Mouse (Mus musculus) erythroblast, adult 5-6 weeks (primary cell): ENCODE data around the gene Atg4b. TPM values are rescaled to one million over a fixed set of nuclear protein-coding genes. Genes with fewer than 3 reads are reported as not detected.

Experiments
- total RNA-seq, 2 experiments: library from RNA; stranded (forward) in 1 of 2; stranded (reverse) in 1 of 2; fragments of 150-400 nt in 1 of 2; fragments of 200-764, 138-1000 nt in 1 of 2; gene quantifications; 2 replicates each; pipeline versions ENCODE4 v1.2.3 to v1.2.4; 2015 to 2017; ENCODE audit warnings: low replicate concordance in 2 of 2

Atg4b gene
- total RNA-seq, 2 experiments from 2014 or later, result 12.3 to 21.0 TPM

Other genes starting within 250 kb of the Atg4b start
- not detected in 2 replicates for gene Farp2, start 239.4 kb upstream of the Atg4b start, total RNA-seq (2015; ENCODE audit: low replicate concordance)
- 0.09 and 0.14 TPM in 2 replicates for gene Farp2, start 239.4 kb upstream of the Atg4b start, total RNA-seq (2017; ENCODE audit: low replicate concordance)
- gene Stk25, start 92.8 kb upstream of the Atg4b start, total RNA-seq (2015; ENCODE audit: low replicate concordance), result 6.0 and 9.8 TPM in 2 replicates
- gene Stk25, start 92.8 kb upstream of the Atg4b start, total RNA-seq (2017; ENCODE audit: low replicate concordance), result 7.9 and 14.8 TPM in 2 replicates
- not detected in 2 replicates for gene Bok, start 65.8 kb upstream of the Atg4b start, total RNA-seq (2015; ENCODE audit: low replicate concordance)
- gene Bok, start 65.8 kb upstream of the Atg4b start, total RNA-seq (2017; ENCODE audit: low replicate concordance), result not detected in 2 replicates
- gene Thap4, start 3.4 kb downstream of the Atg4b start, total RNA-seq (2015; ENCODE audit: low replicate concordance), result 6.3 and 15.0 TPM in 2 replicates
- gene Thap4, start 3.4 kb downstream of the Atg4b start, total RNA-seq (2017; ENCODE audit: low replicate concordance), result 1.4 and 6.1 TPM in 2 replicates
- 41.9 and 43.5 TPM in 2 replicates for gene Dtymk, start 50.4 kb downstream of the Atg4b start, total RNA-seq (2015; ENCODE audit: low replicate concordance)
- 33.8 and 74.4 TPM in 2 replicates for gene Dtymk, start 50.4 kb downstream of the Atg4b start, total RNA-seq (2017; ENCODE audit: low replicate concordance)
- gene Ing5, start 52.5 kb downstream of the Atg4b start, total RNA-seq (2015; ENCODE audit: low replicate concordance), result 2.9 and 4.4 TPM in 2 replicates
- gene Ing5, start 52.5 kb downstream of the Atg4b start, total RNA-seq (2017; ENCODE audit: low replicate concordance), result 7.5 and 11.7 TPM in 2 replicates
- 7.9 and 12.5 TPM in 2 replicates for gene D2hgdh, start 73.4 kb downstream of the Atg4b start, total RNA-seq (2015; ENCODE audit: low replicate concordance)
- 11.8 and 13.6 TPM in 2 replicates for gene D2hgdh, start 73.4 kb downstream of the Atg4b start, total RNA-seq (2017; ENCODE audit: low replicate concordance)
- gene Gal3st2, start 109.8 kb downstream of the Atg4b start, total RNA-seq (2015; ENCODE audit: low replicate concordance), result not detected in 2 replicates
- not detected in 2 replicates for gene Gal3st2, start 109.8 kb downstream of the Atg4b start, total RNA-seq (2017; ENCODE audit: low replicate concordance)
- gene Gal3st2b, start 166.8 kb downstream of the Atg4b start, total RNA-seq (2015; ENCODE audit: low replicate concordance), result not detected in 2 replicates
- not detected in 2 replicates for gene Gal3st2b, start 166.8 kb downstream of the Atg4b start, total RNA-seq (2017; ENCODE audit: low replicate concordance)
- gene Gal3st2c, start 239.0 kb downstream of the Atg4b start, total RNA-seq (2015; ENCODE audit: low replicate concordance), result not detected in 2 replicates
- 0.14 TPM in 1 of 2 replicates, not detected in the other for gene Gal3st2c, start 239.0 kb downstream of the Atg4b start, total RNA-seq (2017; ENCODE audit: low replicate concordance)